Mouse (Mus musculus) limb, embryonic 10.5 days (tissue): ENCODE data around the gene Nop53. TPM values are rescaled to one million over a fixed set of nuclear protein-coding genes. Genes with fewer than 3 reads are reported as not detected.

ENCODE experiments used
- DNase-seq: peaks from one replicate; pipeline ENCODE4 v3.0.0-alpha.2; 2017; ENCODE audit warnings: low spot score
- H3K27ac ChIP-seq: fragments of 300-500 bp; sonication (generic); 2 replicates; pipeline ENCODE4 v1.5.1; 2016; ENCODE audit warnings: mild to moderate bottlenecking
- H3K27me3 ChIP-seq: fragments of 300-500 bp; sonication (generic); 2 replicates; pipeline ENCODE4 v1.6.1; 2016; ENCODE audit warnings: low read depth, mild to moderate bottlenecking; ENCODE audit not compliant: poor library complexity, severe bottlenecking
- H3K36me3 ChIP-seq: fragments of 300-500 bp; sonication (generic); 2 replicates; pipeline ENCODE4 v1.6.1; 2016; ENCODE audit warnings: mild to moderate bottlenecking, moderate library complexity
- H3K4me1 ChIP-seq: fragments of 300-500 bp; sonication (generic); 2 replicates; pipeline ENCODE4 v1.6.1; 2016
- H3K4me3 ChIP-seq: fragments of 300-500 bp; sonication (generic); 2 replicates; pipeline ENCODE4 v1.5.1; 2016; ENCODE audit warnings: mild to moderate bottlenecking, moderate library complexity
- H3K9me3 ChIP-seq: fragments of 300-500 bp; sonication (generic); replicated peaks from 2 replicates; pipeline ENCODE4 v1.6.1; 2016; ENCODE audit warnings: mild to moderate bottlenecking
- WGBS: fragments of 180-500 bp; shearing (Covaris S2); methylation state at CpG from one replicate; pipeline ENCODE4 v1.1.7; 2016; 5-methylcytosine and 5-hydroxymethylcytosine counted together
- polyA plus RNA-seq: library from polyadenylated mRNA; unstranded; fragments of >200 nt; fragmentation: Nextera tagmentation; extraction: Ambion mirVana; gene quantifications from 2 replicates; pipeline ENCODE4 v1.2.1, GENCODE M21; 2016

Gene Nop53
- polyA plus RNA-seq: 173 and 203 TPM in 2 replicates

DNA sequence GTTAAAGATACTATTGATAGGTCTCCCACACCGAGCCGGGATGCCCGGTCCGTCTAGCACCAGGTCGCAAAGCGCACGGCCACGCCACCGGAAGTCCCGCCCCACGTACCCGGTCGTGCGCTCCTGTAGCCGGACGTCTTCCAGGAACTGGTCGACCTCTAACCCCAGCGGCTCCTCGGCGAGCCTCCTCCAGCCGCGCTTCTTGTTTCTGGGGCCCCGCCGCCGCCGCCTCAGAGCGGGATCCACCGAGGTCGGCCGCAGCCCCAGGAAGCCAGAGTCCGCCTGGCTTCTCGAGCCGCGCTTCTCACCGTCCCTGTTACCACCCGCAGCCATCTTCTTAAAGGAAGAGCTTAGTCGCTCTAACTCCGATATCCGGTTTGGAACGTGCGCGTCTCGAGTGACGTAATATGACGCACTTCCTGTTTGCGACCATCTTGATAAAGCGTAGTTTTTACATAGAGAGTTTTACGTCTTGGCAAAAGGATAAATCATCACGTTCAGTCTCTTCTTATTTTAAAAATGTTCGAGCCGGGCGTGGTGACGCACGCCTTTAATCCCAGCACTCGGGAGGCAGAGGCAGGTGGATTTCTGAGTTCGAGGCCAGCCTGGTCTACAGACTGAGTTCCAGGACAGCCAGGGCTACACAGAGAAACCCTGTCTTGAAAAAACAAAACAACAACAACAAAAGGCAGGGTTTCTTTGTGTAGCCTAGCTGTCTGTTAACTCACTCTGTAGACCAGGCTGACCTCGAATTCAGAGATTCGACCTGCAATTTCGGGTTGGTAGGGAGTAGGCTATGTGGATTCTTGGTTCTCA, at the start of gene Nop53:
Gene Nop53, minus strand, starts transcription at position 354 of the 816 bp plus-strand sequence.
- peak; percentile 95 for DNase-seq
- WGBS: 1% methylated on average over 59 of the region's 59 CpGs

DNA sequence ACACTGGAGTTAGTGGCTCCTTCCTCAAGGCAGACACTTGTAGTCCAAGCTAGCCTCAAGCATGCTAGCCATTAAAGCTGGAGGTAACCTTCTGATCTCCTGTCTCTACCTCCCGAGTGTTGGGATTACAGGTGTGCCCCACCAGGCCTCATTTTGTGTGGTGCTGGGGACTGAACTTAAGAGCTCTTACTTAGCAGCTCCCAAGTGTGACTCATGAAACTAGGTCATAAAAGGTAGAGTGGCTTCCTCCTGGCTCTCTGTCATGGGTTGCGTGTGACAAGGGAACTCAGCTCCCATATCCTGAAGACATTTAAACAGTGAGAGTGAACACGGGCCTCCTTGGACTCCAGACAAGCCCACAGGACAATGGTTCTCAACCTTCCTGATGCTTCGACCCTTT, 47.9 kb upstream of the Nop53 start:
- WGBS: 97% methylated on average over 4 of the region's 4 CpGs

More for the DNA sequence above, at the start of gene Nop53:
- H3K36me3 ChIP-seq: peaks cover 41% of the 10 kb centered on the region
- H3K27ac ChIP-seq: peak within 1 kb of the TSS; percentile 96
- peaks cover 25% of the 10 kb centered on the region for H3K4me1 ChIP-seq
- H3K9me3 ChIP-seq: no peaks in the 10 kb centered on the region
- H3K4me3 ChIP-seq: peak within 1 kb of the TSS; percentile 77
- no peaks in the 10 kb centered on the region; the same call in 1 of the 2 replicates for H3K27me3 ChIP-seq

DNA sequence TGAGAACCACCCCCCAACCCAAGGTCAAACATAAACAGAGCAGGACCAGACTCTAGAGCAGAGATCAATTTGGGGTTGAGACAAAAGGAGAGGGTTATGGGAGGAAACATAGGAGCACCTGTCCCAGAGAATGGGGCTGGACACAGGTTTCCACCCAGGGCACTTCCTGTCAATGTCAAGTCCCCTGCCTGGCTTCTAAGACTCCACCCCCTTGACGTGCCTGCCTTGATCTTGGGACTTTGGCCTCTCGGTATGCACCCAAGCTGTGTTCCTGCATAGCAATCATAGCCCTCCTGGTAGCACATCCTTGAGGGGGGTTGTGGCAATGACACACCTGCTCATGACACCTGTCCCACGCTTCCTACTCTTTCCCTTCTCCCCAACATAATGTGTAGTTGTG, 47.3 kb upstream of the Nop53 start:
- 83% methylated on average over 3 of the region's 3 CpGs for WGBS
- Histone ChIP-seq H3K4me3 (no peak overlapping the region), H3K36me3 (peaks cover 99% of the 10 kb centered on the region)

More for the DNA sequence above, 47.9 kb upstream of the Nop53 start:
- no peaks in the 10 kb centered on the region for H3K4me1 ChIP-seq
- peaks cover 95% of the 10 kb centered on the region for H3K36me3 ChIP-seq
- no peaks in the 10 kb centered on the region for H3K9me3 ChIP-seq
- DNase-seq: no peak
- H3K27me3 ChIP-seq: no peaks in the 10 kb centered on the region
- H3K27ac ChIP-seq: no peak overlapping the region
- no peak overlapping the region for H3K4me3 ChIP-seq

GRCm38 (mm10) chr7:15991764-15992163, 45.9 kb upstream of the Nop53 start:
- DNase-seq: no peak
- no peaks in the 10 kb centered on the region for H3K9me3 ChIP-seq
- H3K27ac ChIP-seq: no peak overlapping the region
- 95% methylated on average over 3 of the region's 3 CpGs for WGBS
- no peak overlapping the region for H3K4me3 ChIP-seq
- no peaks in the 10 kb centered on the region for H3K4me1 ChIP-seq
- H3K27me3 ChIP-seq: no peaks in the 10 kb centered on the region
- peaks cover 99% of the 10 kb centered on the region for H3K36me3 ChIP-seq

More for the DNA sequence above, 47.3 kb upstream of the Nop53 start:
- H3K27me3 ChIP-seq: no peaks in the 10 kb centered on the region
- H3K9me3 ChIP-seq: no peaks in the 10 kb centered on the region
- H3K4me1 ChIP-seq: no peaks in the 10 kb centered on the region
- no peak for DNase-seq
- no peak overlapping the region for H3K27ac ChIP-seq

DNA sequence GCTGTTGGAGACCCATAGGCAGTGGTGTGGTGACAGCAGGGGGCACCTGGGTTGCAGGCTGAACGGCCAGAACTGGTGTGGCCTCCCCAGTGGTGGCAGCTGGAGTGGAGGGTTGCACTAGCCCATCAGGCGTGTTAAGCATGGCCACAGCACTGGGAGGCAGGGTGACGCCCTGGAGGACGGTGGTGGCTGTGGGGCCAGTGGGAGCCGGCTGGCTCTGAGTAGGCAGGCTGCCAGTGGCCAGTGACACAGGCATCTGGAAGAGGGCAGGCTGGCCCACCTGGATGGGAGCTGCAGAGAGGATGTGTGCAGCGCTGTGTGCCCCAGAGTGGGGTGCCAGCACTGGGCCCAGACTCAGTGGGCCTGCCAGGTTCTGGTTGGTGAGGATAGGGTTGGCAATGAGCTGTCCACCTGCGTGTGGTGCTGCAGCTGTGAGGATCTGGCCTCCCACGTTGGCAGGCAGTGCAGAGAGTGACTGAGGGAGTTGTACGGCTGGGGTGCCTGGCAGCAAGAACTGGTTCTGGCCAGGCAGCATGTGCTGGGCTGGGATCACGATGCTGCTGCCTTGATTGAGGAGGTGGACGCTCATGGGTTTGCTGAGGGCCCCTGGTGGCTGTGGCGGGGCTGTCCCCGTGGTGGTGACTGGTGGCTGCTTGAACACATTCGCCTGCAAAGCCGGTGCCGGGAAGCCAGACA, 41.9 kb upstream of the Nop53 start:
- Histone ChIP-seq H3K9me3 (no peaks in the 10 kb centered on the region), H3K4me3 (no peak overlapping the region), H3K27me3 (no peaks in the 10 kb centered on the region), H3K27ac (no peak overlapping the region), H3K4me1 (no peaks in the 10 kb centered on the region), H3K36me3 (peaks cover 88% of the 10 kb centered on the region)
- DNase-seq: no peak
- 93% methylated on average over 16 of the region's 16 CpGs for WGBS

- no peak overlapping the region for H3K27ac ChIP-seq
- DNase-seq: no peak
- no peaks in the 10 kb centered on the region for H3K9me3 ChIP-seq
- no peaks in the 10 kb centered on the region for H3K4me1 ChIP-seq
- no peaks in the 10 kb centered on the region for H3K27me3 ChIP-seq
- H3K36me3 ChIP-seq: peaks cover 87% of the 10 kb centered on the region
- no peak overlapping the region for H3K4me3 ChIP-seq
- WGBS: 48% methylated on average over 4 of the region's 4 CpGs
These were observed 37.0 kb upstream of the Nop53 start for GRCm38 (mm10) chr7:15982729-15983407.

DNA sequence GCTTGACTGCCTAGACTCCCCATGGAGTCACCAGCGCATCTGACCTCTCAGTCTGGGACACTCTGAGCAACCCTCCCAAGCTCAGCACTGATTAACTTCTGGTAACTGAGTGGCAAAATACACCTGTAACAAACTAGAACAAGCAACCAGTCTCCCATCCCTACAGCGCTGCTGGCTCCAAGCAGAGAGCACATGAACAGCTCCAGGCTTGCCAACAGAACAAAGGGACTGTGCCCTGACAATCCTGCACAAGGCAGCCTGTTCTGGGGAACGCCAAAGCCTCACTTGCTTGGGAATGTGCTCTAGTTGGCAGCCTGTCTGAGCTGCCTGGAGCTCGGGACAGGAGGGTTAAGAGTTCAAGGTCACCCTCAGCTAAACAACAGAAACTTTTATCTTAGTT, 35.7 kb upstream of the Nop53 start:
- no peak overlapping the region for H3K4me3 ChIP-seq
- H3K9me3 ChIP-seq: no peaks in the 10 kb centered on the region
- WGBS: 89% methylated on average over 4 of the region's 4 CpGs
- no peaks in the 10 kb centered on the region for H3K27me3 ChIP-seq
- no peak for DNase-seq
- no peak overlapping the region for H3K27ac ChIP-seq
- peaks cover 87% of the 10 kb centered on the region for H3K36me3 ChIP-seq
- no peaks in the 10 kb centered on the region for H3K4me1 ChIP-seq

GRCm38 (mm10) chr7:15980246-15980645, 34.4 kb upstream of the Nop53 start:
- Histone ChIP-seq H3K27me3 (no peaks in the 10 kb centered on the region), H3K27ac (no peak overlapping the region), H3K4me3 (no peak overlapping the region), H3K36me3 (peaks cover 85% of the 10 kb centered on the region), H3K9me3 (no peaks in the 10 kb centered on the region), H3K4me1 (no peaks in the 10 kb centered on the region)
- 86% methylated on average over 8 of the region's 8 CpGs for WGBS
- DNase-seq: no peak

- no peak overlapping the region for H3K4me3 ChIP-seq
- DNase-seq: peak; percentile 51
- H3K4me1 ChIP-seq: no peaks in the 10 kb centered on the region
- H3K27me3 ChIP-seq: no peaks in the 10 kb centered on the region
- no peaks in the 10 kb centered on the region for H3K9me3 ChIP-seq
- H3K27ac ChIP-seq: no peak overlapping the region
- WGBS: 85% methylated on average over 4 of the region's 4 CpGs
- peaks cover 98% of the 10 kb centered on the region for H3K36me3 ChIP-seq
These were observed 30.0 kb upstream of the Nop53 start for GRCm38 (mm10) chr7:15975904-15976303.

DNA sequence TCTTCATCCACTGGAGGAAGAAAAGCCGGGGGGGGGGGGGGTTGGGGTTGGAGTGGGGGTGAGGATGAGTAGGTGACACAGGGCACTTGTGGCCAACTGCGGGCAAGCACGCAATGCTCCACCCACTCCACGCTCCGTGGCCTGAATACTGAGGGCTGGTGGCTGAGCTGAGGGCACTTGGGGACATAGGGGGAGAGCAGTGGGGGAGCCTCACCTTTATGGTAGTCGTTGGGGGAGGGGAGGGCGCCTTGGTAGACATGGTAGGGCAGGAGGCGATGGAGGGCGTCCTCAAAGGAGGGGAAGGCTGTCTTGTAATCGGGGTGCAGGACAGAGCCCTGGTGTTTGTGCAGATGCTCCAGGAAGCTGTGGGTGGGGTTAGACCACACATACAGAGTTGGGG, 29.6 kb upstream of the Nop53 start:
- peaks cover 97% of the 10 kb centered on the region for H3K36me3 ChIP-seq
- no peak overlapping the region for H3K27ac ChIP-seq
- no peaks in the 10 kb centered on the region for H3K27me3 ChIP-seq
- WGBS: 96% methylated on average over 10 of the region's 10 CpGs
- no peak overlapping the region for H3K4me3 ChIP-seq
- DNase-seq: no peak
- no peaks in the 10 kb centered on the region for H3K9me3 ChIP-seq
- H3K4me1 ChIP-seq: no peaks in the 10 kb centered on the region

GRCm38 (mm10) chr7:15974712-15975111, 28.8 kb upstream of the Nop53 start:
- DNase-seq: peak; percentile 63
- no peaks in the 10 kb centered on the region for H3K27me3 ChIP-seq
- H3K27ac ChIP-seq: no peak overlapping the region
- H3K36me3 ChIP-seq: peaks cover 97% of the 10 kb centered on the region
- H3K4me1 ChIP-seq: no peaks in the 10 kb centered on the region
- no peak overlapping the region for H3K4me3 ChIP-seq
- H3K9me3 ChIP-seq: 0 out of 2 replicates have a peak, but pooled peaks cover 2% of the 10 kb centered on the region
- 62% methylated on average over 5 of the region's 5 CpGs for WGBS

DNA sequence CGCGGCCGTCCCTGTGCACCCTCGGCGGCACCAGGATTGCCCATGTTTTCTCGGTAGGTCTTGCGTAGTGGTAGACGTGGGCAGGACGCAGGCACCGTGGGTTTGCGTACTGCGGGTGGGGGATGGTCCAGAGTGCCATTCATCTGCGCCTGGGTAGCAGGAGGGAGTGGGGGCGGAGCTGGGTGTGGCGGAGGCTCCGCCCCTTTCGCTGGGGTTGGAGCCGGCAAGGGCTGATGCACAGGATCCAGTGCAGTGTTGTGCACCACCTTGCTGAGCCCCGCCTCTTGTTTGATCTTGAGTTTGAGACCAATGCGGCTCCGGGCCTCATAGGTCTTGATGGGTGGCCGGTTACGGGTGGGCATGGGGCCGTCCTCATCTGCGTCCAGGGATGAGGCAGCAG, 26.4 kb upstream of the Nop53 start:
- WGBS: 64% methylated on average over 25 of the region's 25 CpGs
- no peak for DNase-seq
- Histone ChIP-seq H3K27ac (no peak overlapping the region), H3K4me1 (0 out of 2 replicates have a peak, but pooled peaks cover 3% of the 10 kb centered on the region), H3K4me3 (no peak overlapping the region), H3K27me3 (no peaks in the 10 kb centered on the region), H3K9me3 (0 out of 2 replicates have a peak, but pooled peaks cover 2% of the 10 kb centered on the region), H3K36me3 (peaks cover 72% of the 10 kb centered on the region)
